Mouse (Mus musculus) fat pad, adult 2 months (tissue): ENCODE data around the gene Gns.

Experiments
- DNase-seq: peaks from one replicate; pipeline ENCODE4 v3.0.0-alpha.2; 2011; ENCODE audit warnings: low read depth, low spot score; ENCODE audit errors: extremely low read depth

The Gns gene

GRCm38 (mm10) chr10:121364306-121364705, 584 bp upstream of the Gns start:
- no peak for DNase-seq

- DNase-seq, result no peak
These were observed 937 bp downstream of the Gns start for GRCm38 (mm10) chr10:121365781-121366272.

GRCm38 (mm10) chr10:121367271-121367670, 2.4 kb downstream of the Gns start:
- no peak for DNase-seq

GRCm38 (mm10) chr10:121367780-121368179, 2.9 kb downstream of the Gns start:
- peak; percentile 51 for DNase-seq

- DNase-seq, result no peak
These were observed 4.0 kb downstream of the Gns start for GRCm38 (mm10) chr10:121368783-121369465.

GRCm38 (mm10) chr10:121370777-121371176, 5.9 kb downstream of the Gns start:
- no peak for DNase-seq

GRCm38 (mm10) chr10:121374013-121374412, 9.1 kb downstream of the Gns start:
- DNase-seq, result no peak

- DNase-seq, result no peak
These were observed 10.1 kb downstream of the Gns start for GRCm38 (mm10) chr10:121374693-121375620.

- DNase-seq, result no peak
These were observed 11.0 kb downstream of the Gns start for GRCm38 (mm10) chr10:121375649-121376493.

GRCm38 (mm10) chr10:121376530-121377271, 11.8 kb downstream of the Gns start:
- no peak for DNase-seq

GRCm38 (mm10) chr10:121379387-121379786, 14.5 kb downstream of the Gns start:
- DNase-seq, result no peak

- DNase-seq, result no peak
These were observed 16.4 kb downstream of the Gns start for GRCm38 (mm10) chr10:121381280-121381679.

GRCm38 (mm10) chr10:121384710-121385109, 19.8 kb downstream of the Gns start:
- DNase-seq, result no peak

- DNase-seq, result no peak
These were observed 20.8 kb downstream of the Gns start for GRCm38 (mm10) chr10:121385695-121386094.

GRCm38 (mm10) chr10:121386347-121386746, 21.5 kb downstream of the Gns start:
- no peak for DNase-seq

GRCm38 (mm10) chr10:121390602-121391001, 25.7 kb downstream of the Gns start:
- DNase-seq, result no peak

GRCm38 (mm10) chr10:121391901-121392300, 27.0 kb downstream of the Gns start:
- no peak for DNase-seq

GRCm38 (mm10) chr10:121394270-121394669, 29.4 kb downstream of the Gns start:
- DNase-seq, result no peak

- DNase-seq, result no peak
These were observed 30.0 kb downstream of the Gns start for GRCm38 (mm10) chr10:121394789-121395325.

- no peak for DNase-seq
These were observed 30.8 kb downstream of the Gns start for GRCm38 (mm10) chr10:121395542-121396176.
